Mouse (Mus musculus) lung, embryonic 16.5 days (tissue): ENCODE results near the gene Slc16a10. TPM values are rescaled to one million over a fixed set of nuclear protein-coding genes. Genes with fewer than 3 reads are reported as not detected.
"Not testable (repeated sequence)": the region's sequence is repeated elsewhere in the genome, so short reads cannot be mapped to it uniquely, and the experiment has no call there.

ENCODE experiments used
- ATAC-seq: fragments of 200-750 bp; cut with Nextera tagmentation; 2 replicates; pipeline ENCODE4 v1.8.0; 2017; ENCODE audit warnings: low read depth, mild to moderate bottlenecking, moderate library complexity
- H3K27ac ChIP-seq: fragments of 300-500 bp; sonication (generic); 2 replicates; pipeline ENCODE4 v1.5.1; 2014; ENCODE audit warnings: mild to moderate bottlenecking, control low read depth, low read length
- H3K27me3 ChIP-seq: fragments of 300-500 bp; sonication (generic); 2 replicates; pipeline ENCODE4 v1.6.1; 2014; ENCODE audit warnings: low read depth, low read length, mixed read lengths; ENCODE audit not compliant: control insufficient read depth, insufficient read depth
- H3K36me3 ChIP-seq: fragments of 300-500 bp; sonication (generic); 2 replicates; pipeline ENCODE4 v1.6.1; 2014; ENCODE audit warnings: low read length; ENCODE audit not compliant: control insufficient read depth, insufficient read depth
- H3K4me1 ChIP-seq: fragments of 300-500 bp; sonication (generic); replicated peaks from 2 replicates; pipeline ENCODE4 v1.6.1; 2014; ENCODE audit warnings: low read length, mixed read lengths; ENCODE audit not compliant: control insufficient read depth, insufficient read depth
- H3K4me2 ChIP-seq: fragments of 300-500 bp; sonication (generic); 2 replicates; pipeline ENCODE4 v1.6.1; 2014; ENCODE audit warnings: low read depth, low read length, control low read depth
- H3K4me3 ChIP-seq: fragments of 300-500 bp; sonication (generic); 2 replicates; pipeline ENCODE4 v1.5.1; 2014; ENCODE audit warnings: mild to moderate bottlenecking, low read length, control low read depth
- H3K9ac ChIP-seq: fragments of 300-500 bp; sonication (generic); 2 replicates; pipeline ENCODE4 v1.6.1; 2014; ENCODE audit warnings: low read length, control low read depth
- H3K9me3 ChIP-seq: fragments of 300-500 bp; sonication (generic); 2 replicates; pipeline ENCODE4 v1.6.1; 2016; ENCODE audit warnings: low read length; ENCODE audit not compliant: control insufficient read depth
- WGBS: fragments of 180-500 bp; shearing (Covaris S2); extraction: QIAGEN DNeasy Blood & Tissue Kit; methylation state at CpG from one replicate; pipeline ENCODE4 v1.1.7; 2014; 5-methylcytosine and 5-hydroxymethylcytosine counted together
- polyA plus RNA-seq: library from polyadenylated mRNA; unstranded; fragments of >200 nt; fragmentation: Nextera tagmentation; extraction: Ambion mirVana; gene quantifications from 2 replicates; pipeline ENCODE4 v1.2.1, GENCODE M21; 2015

Gene Slc16a10
- polyA plus RNA-seq, 1 experiment from 2014 or later: 5.0 TPM

DNA sequence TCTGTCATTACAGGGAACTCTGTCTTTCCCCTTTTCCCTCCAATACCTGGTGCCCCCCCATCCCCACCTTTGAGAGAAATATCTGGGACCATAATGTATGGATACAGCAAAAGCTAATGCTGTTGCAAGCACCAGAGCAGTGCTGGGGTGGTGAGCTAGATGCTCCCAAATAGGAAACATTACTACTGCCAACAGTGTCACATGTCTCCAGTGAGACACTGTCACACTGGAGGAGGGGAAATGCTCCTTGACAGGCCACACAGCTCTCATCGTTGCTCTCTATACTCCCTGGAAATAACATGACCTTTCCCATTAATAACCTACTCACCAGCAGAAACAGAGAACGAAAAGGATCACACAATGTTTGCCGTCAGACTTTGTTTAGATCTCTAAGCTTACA is 122.6 kb downstream of the Slc16a10 start:
- H3K4me3 ChIP-seq: no peak overlapping the region
- 43% methylated on average over 3 of the region's 3 CpGs for WGBS
- H3K36me3 ChIP-seq: no peaks in the 10 kb centered on the region
- peaks cover 5% of the 10 kb centered on the region for H3K27me3 ChIP-seq
- H3K27ac ChIP-seq: no peak overlapping the region
- ATAC-seq: no peak
- no peaks in the 10 kb centered on the region for H3K4me1 ChIP-seq
- H3K9ac ChIP-seq: no peak overlapping the region
- H3K9me3 ChIP-seq: no peaks in the 10 kb centered on the region
- no peak overlapping the region for H3K4me2 ChIP-seq

DNA sequence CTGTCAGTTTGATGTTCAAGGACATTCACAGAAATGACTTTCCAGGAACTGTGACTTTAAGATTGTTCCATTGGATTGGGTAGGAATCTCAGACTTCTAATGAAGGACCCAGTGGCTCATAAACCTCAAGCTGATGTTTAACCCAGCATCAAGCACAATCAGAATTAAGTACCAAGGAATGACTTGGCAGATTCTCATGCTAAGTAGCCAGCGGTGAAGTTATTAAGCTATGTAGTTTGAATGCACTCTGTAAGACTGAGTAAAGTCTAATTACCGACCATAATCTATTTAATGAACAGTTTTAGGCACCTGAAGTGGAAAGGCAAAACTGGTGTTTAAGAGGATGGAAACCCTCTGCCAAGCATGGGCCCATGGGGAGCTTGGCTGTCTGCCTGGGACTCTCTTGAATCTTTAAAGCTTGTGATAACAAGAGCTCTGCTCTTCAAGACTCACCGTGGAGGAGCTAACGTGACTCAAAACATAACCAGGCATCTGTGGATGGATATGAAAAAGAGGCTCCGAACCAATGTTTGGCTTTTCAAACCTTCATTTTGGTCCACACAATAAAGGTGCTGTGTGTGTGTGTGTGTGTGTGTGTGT is 123.7 kb downstream of the Slc16a10 start:
- no peaks in the 10 kb centered on the region for H3K4me1 ChIP-seq
- no peaks in the 10 kb centered on the region for H3K36me3 ChIP-seq
- no peak overlapping the region for H3K4me2 ChIP-seq
- 66% methylated on average over 5 of the region's 5 CpGs for WGBS
- no peaks in the 10 kb centered on the region for H3K9me3 ChIP-seq
- no peak overlapping the region for H3K9ac ChIP-seq
- no peak overlapping the region for H3K4me3 ChIP-seq
- H3K27me3 ChIP-seq: peaks cover 5% of the 10 kb centered on the region
- ATAC-seq: no peak
- no peak overlapping the region for H3K27ac ChIP-seq

DNA sequence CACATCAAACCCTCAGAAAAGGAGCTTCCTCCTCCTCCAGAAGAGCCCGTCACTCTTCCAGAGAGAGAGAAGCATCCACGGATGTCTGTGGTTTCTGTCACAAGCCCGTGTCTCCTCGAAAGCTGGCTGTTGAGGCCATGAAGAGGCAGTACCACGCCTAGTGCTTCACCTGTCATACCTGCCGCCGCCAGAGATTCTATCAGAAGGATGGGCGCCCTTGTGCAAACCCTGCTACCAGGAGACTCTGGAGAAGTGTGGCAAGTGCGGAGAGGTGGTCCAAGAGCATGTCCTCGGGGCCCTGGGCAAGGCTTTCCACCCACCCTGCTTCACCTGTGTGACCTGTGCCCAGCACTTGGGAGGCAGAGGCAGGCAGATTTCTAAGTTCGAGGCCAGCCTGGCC is 132.5 kb downstream of the Slc16a10 start:
- no peaks in the 10 kb centered on the region for H3K9me3 ChIP-seq
- H3K36me3 ChIP-seq: no peaks in the 10 kb centered on the region
- no peak for ATAC-seq
- WGBS: 75% methylated on average over 11 of the region's 11 CpGs
- no peaks in the 10 kb centered on the region for H3K4me1 ChIP-seq
- no peaks in the 10 kb centered on the region for H3K27me3 ChIP-seq
- H3K4me2 ChIP-seq: no peak overlapping the region
- H3K4me3 ChIP-seq: no peak overlapping the region
- no peak overlapping the region for H3K9ac ChIP-seq
- H3K27ac ChIP-seq: no peak overlapping the region

DNA sequence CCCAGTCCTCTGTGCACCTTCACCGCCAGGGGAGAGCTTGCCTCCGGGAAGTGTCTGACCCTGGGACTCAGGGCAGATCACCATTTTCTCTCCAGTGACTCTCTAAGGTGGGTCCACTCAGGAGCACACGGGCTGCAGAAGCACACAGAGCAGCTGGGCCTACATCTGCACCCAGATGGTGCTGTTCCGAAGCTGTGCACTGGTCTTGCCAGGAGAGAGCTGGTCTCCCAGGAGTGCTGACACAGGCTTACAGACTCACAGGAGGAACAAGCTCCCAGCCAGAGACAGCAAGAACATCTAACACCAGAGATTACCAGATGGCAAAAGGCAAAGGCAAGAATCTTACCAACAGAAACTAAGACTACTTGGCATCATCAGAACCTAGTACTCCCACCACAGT is 133.2 kb downstream of the Slc16a10 start:
- H3K4me3 ChIP-seq, H3K4me1 ChIP-seq, H3K9me3 ChIP-seq, ATAC-seq, H3K9ac ChIP-seq, H3K27ac ChIP-seq, H3K4me2 ChIP-seq, H3K36me3 ChIP-seq, H3K27me3 ChIP-seq: not testable (repeated sequence)
- 72% methylated on average over 4 of the region's 4 CpGs for WGBS

DNA sequence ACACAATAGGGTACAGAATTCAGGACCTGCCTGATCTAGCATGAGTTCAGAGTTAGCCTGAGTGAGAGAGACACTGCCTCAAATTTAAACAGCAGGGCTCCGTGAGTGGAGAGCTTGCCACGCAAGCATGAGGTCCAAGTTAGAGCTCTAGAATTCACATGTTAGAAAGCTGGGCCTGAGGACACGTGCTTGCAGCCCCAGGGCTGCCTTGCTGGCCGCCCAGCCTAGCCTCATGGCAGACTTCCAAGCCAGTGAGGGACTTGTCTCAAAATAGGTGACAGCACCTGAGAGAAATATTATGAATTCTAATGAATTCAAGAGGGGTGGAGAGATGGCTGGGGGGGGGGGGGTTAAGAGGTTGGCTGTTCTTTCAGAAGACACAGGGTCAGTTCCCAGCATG is 134.1 kb downstream of the Slc16a10 start:
- H3K9ac ChIP-seq: no peak overlapping the region
- no peaks in the 10 kb centered on the region for H3K9me3 ChIP-seq
- H3K27ac ChIP-seq: no peak overlapping the region
- no peak for ATAC-seq
- H3K4me3 ChIP-seq: no peak overlapping the region
- H3K36me3 ChIP-seq: no peaks in the 10 kb centered on the region
- 85% methylated on average over 4 of the region's 4 CpGs for WGBS
- H3K4me2 ChIP-seq: no peak overlapping the region
- no peaks in the 10 kb centered on the region for H3K27me3 ChIP-seq
- no peaks in the 10 kb centered on the region for H3K4me1 ChIP-seq

DNA sequence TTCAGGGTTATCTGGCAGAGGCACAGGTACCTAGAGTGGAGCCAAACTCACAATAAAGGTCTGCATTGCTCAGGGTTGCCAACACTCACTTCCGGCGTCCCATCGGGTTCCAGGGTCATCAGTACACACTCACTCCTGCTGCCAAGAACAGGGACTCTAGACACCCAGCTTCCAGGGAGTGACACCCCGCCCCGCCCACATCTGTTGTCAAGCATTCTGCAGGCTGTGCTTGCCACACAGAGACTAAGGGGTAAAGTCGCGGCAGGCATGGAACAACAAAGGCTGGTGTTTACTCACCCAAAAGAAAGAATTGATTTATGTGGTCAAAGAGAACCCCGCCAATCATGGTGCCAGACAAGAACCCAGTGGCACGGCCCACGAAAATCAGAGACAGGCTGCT is 135.1 kb downstream of the Slc16a10 start:
- Histone ChIP-seq H3K27me3 (no peaks in the 10 kb centered on the region), H3K4me2 (no peak overlapping the region), H3K4me3 (no peak overlapping the region), H3K4me1 (no peaks in the 10 kb centered on the region), H3K9me3 (no peaks in the 10 kb centered on the region), H3K27ac (no peak overlapping the region), H3K9ac (no peak overlapping the region), H3K36me3 (no peaks in the 10 kb centered on the region)
- WGBS: 57% methylated on average over 10 of the region's 10 CpGs
- ATAC-seq: no peak

DNA sequence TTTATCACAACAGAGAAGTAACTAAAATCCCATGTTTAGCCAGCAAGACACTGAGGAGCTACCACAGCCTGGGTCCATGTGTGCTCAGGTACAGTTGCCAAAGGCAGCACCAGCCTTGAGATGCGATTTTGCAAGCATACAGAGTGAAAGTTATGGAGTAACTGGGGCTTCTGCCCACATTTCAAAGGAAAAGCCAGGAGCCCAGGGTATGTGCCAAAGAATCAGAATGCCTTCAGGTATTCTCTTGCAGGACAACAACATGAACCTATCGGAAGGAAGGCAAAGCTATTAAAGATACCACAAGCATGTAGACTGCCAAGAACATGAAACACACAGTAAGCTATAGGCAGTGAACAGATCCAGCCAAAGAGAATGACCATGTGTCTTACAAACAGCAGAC is 141.3 kb downstream of the Slc16a10 start:
- Histone ChIP-seq H3K9ac (no peak overlapping the region), H3K27me3 (no peaks in the 10 kb centered on the region), H3K4me1 (no peaks in the 10 kb centered on the region), H3K4me3 (no peak overlapping the region), H3K36me3 (no peaks in the 10 kb centered on the region), H3K9me3 (no peaks in the 10 kb centered on the region), H3K4me2 (no peak overlapping the region), H3K27ac (no peak overlapping the region)
- WGBS: 83% methylated on average over 2 of the region's 2 CpGs
- ATAC-seq: no peak

DNA sequence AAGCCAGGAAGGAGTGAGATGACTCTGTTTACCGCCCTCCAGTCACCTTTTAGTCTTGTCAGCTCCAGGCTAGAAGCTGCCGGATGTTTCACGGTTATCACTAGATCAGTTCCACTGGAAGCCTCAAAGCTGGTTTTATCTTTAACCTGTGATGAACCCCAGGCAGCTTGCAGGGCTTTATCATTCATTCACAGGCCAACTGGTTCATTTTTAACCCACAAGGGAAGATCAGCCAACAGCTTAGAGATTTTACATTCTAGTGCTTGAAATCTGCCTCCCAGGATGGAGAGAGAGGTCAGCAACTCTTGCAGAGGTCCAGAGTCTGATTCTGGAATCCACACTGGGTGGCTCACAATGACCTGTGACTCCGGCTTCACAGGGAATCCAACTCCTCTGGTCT is 150.9 kb downstream of the Slc16a10 start:
- H3K4me3 ChIP-seq: no peak overlapping the region
- no peak overlapping the region for H3K9ac ChIP-seq
- no peak overlapping the region for H3K27ac ChIP-seq
- H3K4me1 ChIP-seq: no peaks in the 10 kb centered on the region
- H3K9me3 ChIP-seq: no peaks in the 10 kb centered on the region
- H3K27me3 ChIP-seq: no peaks in the 10 kb centered on the region
- H3K4me2 ChIP-seq: no peak overlapping the region
- 41% methylated on average over 4 of the region's 4 CpGs for WGBS
- ATAC-seq: no peak
- no peaks in the 10 kb centered on the region for H3K36me3 ChIP-seq

DNA sequence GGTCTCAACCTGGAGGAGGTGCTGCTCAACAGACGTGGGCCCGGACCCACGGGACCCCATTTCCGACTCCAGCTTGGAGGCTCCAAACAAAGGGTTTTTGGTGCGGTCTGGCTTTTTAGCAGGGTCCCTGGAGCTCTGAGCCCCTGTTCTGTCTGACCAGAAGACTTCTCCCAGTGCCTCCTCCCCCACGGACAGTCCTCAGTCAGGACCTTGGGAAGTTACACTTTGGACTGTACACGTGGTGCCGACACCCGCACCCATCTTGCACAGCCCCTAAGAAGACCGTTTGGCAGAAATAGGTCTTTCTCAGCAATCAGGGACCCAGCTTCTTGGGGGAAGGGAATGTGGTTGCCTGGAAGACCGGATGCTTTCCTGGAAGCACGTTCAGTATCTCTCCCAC is 155.6 kb downstream of the Slc16a10 start, which contains the start of gene Mfsd4b5:
Gene Mfsd4b5 (minus strand): TSS at position 181 of the 400 bp plus-strand sequence.
- no peaks in the 10 kb centered on the region for H3K9me3 ChIP-seq
- H3K27ac ChIP-seq: no peak within 1 kb of the TSS
- H3K27me3 ChIP-seq: no peaks in the 10 kb centered on the region
- no peak for ATAC-seq
- no peak within 1 kb of the TSS for H3K9ac ChIP-seq
- H3K36me3 ChIP-seq: no peaks in the 10 kb centered on the region
- no peak within 1 kb of the TSS for H3K4me2 ChIP-seq
- H3K4me1 ChIP-seq: no peaks in the 10 kb centered on the region
- H3K4me3 ChIP-seq: no peak within 1 kb of the TSS
- 89% methylated on average over 12 of the region's 12 CpGs for WGBS
